16 mouse cellular contexts compared by ENCODE assay signal in the genomic region with DNA sequence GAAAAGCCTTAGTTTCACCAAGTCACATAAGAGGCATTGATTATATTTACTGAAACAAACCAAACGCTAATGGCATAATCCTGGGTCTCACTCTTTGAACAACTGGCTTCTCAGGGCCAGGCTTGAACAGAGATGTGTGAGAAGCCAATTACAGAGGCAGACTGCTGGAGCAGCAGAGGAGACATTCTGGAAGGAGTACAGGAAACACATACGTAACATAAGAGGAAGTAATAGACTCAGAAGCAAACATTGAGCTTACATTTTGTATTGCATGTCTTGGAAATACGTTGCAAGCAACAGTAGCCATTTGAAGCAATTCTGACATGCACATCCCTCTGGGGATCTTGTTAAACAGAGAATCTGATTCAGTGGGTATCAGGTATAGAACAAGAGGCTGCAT.
"Had no signal": no experiment of that assay in that cellular context is flagged by ENCODE, and none has a peak within 500 bp of the region (broad histone marks: within the 10 kb centered on the region; RNA-seq: fewer than 3 reads in every experiment).

No protein-coding gene starts in this region.

- H3K9me3 ChIP-seq: liver, embryonic 13.5 days; neural tube, embryonic 12.5 days; neural tube, embryonic 15.5 days had no signal

- H3K4me2 ChIP-seq: kidney, embryonic 15.5 days; liver, embryonic 13.5 days; neural tube, embryonic 12.5 days; neural tube, embryonic 15.5 days had no signal

- H3K36me3 ChIP-seq: kidney, embryonic 15.5 days; liver, embryonic 13.5 days; neural tube, embryonic 12.5 days; neural tube, embryonic 15.5 days had no signal

- DNase-seq: kidney, adult 11 months; kidney, adult 8-10 months; kidney, postnatal 14 days; kidney, postnatal 4 days; liver, embryonic 13.5 days; lung, adult 2 months; lung, postnatal 14 days; lung, postnatal 4 days; right cerebral cortex, adult 18-20 months; right cerebral cortex, postnatal 14 days; right cerebral cortex, postnatal 4 days; thymus, postnatal 25 days had no signal

- H3K4me3 ChIP-seq: kidney, embryonic 15.5 days; left cerebral cortex, adult 2 months; liver, embryonic 13.5 days; neural tube, embryonic 12.5 days; neural tube, embryonic 15.5 days had no signal

- H3K27me3 ChIP-seq: kidney, embryonic 15.5 days; liver, embryonic 13.5 days; neural tube, embryonic 12.5 days; neural tube, embryonic 15.5 days had no signal

- H3K4me1 ChIP-seq: kidney, embryonic 15.5 days; liver, embryonic 13.5 days; neural tube, embryonic 12.5 days; neural tube, embryonic 15.5 days had no signal

- H3K9ac ChIP-seq: kidney, embryonic 15.5 days; liver, embryonic 13.5 days; neural tube, embryonic 12.5 days; neural tube, embryonic 15.5 days had no signal

- H3K27ac ChIP-seq: kidney, embryonic 15.5 days; left cerebral cortex, adult 2 months; liver, embryonic 13.5 days; neural tube, embryonic 12.5 days; neural tube, embryonic 15.5 days had no signal
